Mouse (Mus musculus) T-helper 1 cell (primary cell): ENCODE measurements at regions not wholly inside any gene's neighbourhood (a gene's known extent, or its start where the extent isn't known, plus 50 kb on each side); places are given as distances from the start of the nearest gene placed in this dataset.

Experiments used
- in situ Hi-C: fragments of 300-600 bp; cut with MboI, MseI; formaldehyde crosslinking; loops from one replicate; pipeline ENCODE4 v1.15.1; 2025; ENCODE audit warnings: high pct_unique_total_duplicates

- in situ Hi-C loops: no loop called here
Measured at GRCm38 (mm10) chr10:91583204-91583603, 402.1 kb upstream of the Tmpo start.

DNA sequence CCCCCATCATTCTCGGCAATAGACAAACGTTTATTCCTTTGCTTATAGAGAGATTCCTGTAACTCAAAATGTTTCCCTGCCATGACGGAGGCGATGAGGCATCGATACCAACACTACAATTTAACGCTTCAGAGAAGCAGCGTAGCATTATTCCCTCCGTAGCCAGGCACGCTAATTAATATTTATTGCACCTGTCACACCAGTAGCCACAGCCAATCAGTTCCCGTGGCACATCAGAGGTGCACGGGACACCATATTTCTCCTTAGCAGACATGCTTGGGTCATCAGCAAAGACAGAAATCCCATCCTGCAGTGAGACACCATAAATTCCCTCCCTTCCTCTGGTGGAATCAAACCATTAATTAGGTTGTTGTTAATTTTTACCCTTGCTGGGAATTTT, 399.8 kb upstream of the Tmpo start:
- in situ Hi-C loops: no loop called here

DNA sequence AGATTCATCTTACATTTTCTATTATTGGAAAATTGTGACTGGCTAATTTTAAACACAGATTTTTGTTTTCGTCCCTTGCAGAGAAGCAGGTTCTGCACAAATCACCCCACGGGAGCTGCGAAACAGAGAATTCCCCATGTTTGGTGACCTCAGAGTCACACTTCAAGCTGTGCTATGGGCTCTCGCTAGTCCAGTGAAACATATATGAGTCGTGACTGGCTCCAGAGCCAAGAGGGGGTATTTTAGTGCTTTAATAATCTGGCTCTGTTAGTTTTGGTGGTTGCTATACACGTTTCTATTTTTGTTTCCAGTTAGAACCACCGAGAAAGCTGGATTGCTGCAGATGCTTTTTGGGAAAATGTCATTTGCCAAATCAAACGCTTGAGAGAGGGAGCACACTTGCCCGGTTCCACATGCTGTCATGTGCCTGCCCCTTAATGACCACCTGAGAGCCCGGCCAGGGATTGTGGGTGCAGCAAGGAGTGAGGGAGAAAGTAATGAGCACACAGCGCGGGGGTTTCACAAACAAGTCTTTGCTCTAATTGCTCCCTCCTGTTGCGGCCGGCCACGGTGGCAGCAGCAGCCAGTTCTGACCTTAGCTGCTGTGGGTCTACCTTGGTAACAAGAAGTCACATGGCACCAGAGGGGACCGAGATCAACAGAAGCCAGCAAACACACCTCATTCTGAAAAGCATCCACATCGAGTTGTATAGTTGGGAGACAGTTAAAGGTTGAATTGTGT, 394.4 kb upstream of the Tmpo start:
- in situ Hi-C loops: no loop called here

DNA sequence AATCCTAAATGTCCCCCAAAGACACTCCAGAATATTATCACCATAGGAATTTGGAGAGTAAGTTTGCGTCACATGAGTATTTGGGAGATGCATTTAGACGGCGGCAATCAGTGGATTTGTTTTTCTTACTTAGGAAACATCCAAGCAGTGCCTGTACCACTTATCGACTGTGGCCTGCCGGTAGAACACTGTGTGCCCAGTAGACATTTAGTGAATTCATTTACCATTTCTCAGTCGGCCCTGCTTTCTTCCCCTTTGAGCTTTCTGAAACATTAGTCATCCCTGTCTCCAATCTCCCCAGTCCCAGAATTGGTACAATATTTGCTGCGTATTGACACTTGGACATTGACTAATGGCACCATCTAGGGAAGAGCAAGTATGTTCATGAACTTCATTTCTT, 391.7 kb upstream of the Tmpo start:
- in situ Hi-C loops: no loop called here

- in situ Hi-C loops: no loop called here
Measured at GRCm38 (mm10) chr10:91569046-91569445, 387.9 kb upstream of the Tmpo start.

GRCm38 (mm10) chr10:91566116-91566774, 385.1 kb upstream of the Tmpo start:
- in situ Hi-C loops: no loop called here

GRCm38 (mm10) chr10:91559307-91559706, 378.2 kb upstream of the Tmpo start:
- in situ Hi-C loops: no loop called here

- in situ Hi-C loops: no loop called here
Measured at GRCm38 (mm10) chr10:91548071-91548470, 367.0 kb upstream of the Tmpo start.

DNA sequence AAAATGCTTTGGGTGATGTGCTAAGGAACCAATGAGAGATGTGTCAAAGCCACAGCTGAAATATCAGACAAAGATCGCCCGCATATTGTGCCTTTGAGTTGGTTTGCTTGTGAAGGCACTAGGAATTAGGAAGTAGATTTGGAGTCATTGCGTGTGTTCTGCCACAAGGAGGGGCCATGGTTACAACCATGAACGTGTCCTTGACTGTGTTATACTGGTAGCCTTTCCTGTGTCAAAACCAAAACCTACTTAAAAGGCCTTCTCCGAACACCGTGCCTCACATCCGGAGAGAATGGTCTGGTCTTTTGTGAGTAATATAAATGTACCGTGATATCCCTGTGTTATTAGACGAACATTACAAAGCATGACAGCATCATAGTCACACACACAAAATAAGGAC, 365.0 kb upstream of the Tmpo start:
- in situ Hi-C loops: no loop called here

- in situ Hi-C loops: no loop called here
Measured at GRCm38 (mm10) chr10:91545421-91545820, 364.3 kb upstream of the Tmpo start.

GRCm38 (mm10) chr10:91543167-91543918, 362.2 kb upstream of the Tmpo start:
- in situ Hi-C loops: no loop called here

DNA sequence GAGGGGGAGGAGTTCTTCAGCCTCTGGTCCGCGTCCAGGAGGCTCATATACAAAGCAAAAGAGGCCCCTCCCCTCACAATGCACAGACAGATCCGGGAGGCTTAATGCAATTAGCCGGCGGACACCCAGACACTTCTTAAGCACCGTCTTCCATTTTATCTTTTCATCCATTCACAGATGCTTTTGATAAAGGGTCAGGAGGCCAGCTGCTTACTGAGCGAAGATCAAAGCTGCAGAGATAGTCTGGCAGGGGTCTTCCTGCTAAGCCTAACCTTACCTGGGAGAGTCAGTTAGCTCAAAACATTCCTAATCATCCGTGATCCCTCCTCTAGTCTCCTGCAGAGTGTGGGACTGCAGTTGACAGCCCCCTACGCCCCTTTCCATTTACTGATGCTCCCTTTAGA, 361.1 kb upstream of the Tmpo start:
- in situ Hi-C loops: no loop called here

GRCm38 (mm10) chr10:91537241-91537640, 356.1 kb upstream of the Tmpo start:
- in situ Hi-C loops: no loop called here

DNA sequence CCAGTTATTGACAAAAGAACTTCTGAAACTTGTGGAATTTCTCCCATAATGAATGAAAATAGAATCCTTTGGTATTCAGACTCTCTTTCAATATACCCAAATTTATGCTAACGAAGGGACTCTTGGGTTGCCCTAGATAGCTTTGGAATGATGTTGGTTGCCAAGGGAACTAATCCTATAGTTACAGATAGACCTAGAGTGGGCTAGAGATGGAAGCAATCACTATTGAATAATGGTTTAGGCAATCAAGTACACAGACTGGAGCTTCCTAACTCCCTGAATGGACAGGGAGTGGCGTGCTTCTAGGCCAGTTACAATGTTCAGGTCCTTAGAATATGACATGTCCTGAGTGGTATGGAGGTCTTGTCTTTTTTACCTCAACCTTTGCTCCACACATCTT, 354.3 kb upstream of the Tmpo start:
- in situ Hi-C loops: no loop called here

- in situ Hi-C loops: no loop called here
Measured at GRCm38 (mm10) chr10:91528305-91528704, 347.2 kb upstream of the Tmpo start.

DNA sequence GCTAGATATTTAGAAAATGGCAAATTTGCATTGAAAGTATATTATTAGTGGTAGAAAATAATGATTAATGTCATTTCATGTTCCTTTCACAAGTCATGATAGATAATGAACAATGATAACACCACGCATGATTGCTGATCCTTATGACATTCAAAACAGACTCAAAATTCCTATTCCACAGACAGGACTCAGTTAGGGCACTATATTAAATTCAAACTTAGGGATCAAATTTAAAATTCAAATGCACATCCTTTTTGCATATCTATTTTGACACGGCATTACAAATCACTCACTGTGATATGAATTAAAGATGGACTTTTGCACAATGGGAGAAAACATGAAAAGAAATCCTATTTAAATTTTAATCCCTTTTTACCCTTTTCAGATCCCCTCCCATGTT, 340.1 kb upstream of the Tmpo start:
- in situ Hi-C loops: no loop called here

DNA sequence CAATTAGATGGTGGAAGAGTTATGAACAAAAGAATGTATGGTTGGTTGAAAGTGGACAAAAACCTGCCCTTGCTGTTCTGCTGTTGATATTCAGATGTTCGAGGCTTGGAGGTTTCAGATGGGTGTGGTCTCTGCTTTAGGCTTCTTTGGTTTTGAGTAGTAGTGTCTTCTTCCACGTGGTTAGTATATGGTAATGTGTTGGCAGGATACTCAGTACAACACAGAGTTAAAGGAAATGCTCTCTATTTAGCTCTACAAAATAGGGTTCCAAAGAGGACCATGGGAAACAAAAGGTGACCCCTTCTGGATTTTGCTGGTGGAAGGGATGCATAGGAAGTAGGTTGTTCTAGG, 333.9 kb upstream of the Tmpo start:
- in situ Hi-C loops: no loop called here

DNA sequence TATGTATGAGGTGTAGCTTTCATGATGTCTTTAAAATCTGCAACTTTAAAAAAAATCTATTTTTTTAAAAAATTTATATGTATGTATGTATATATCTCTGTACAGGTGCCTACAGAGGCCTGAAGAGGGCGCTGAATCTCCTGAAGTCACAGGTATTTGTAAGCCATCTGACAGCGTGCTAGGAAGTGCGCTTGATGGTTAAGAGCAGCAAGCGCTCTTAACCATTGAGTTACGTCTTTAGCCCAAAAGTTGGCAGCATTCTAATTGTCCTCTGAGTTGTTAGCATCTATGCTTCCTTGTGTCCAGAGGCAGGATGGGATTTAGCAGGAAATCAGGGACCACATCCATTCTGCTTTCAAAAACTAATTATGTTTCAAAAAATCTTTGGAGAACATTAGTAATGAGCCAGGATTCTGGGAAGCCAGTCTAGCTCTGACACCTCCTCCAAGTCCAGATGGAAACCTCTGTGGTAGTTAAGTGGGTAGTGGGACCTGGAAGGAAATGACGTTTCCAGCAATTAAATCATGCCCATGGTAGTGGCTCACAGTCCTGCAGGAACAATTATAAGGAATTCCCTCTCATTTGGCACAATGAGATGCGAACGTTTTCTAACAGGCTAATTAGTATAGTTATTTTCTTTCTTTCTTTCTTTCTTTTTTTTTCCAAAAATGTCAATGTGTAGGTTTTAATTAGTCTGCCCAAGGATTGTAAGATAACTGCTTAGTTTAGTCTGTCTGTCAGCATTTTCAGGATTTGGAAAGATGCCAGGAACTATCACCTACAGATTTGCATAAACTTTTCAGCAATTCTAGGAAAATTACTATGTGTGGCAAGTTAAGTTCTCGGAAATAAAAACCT, 333.3 kb upstream of the Tmpo start:
- in situ Hi-C loops: no loop called here

DNA sequence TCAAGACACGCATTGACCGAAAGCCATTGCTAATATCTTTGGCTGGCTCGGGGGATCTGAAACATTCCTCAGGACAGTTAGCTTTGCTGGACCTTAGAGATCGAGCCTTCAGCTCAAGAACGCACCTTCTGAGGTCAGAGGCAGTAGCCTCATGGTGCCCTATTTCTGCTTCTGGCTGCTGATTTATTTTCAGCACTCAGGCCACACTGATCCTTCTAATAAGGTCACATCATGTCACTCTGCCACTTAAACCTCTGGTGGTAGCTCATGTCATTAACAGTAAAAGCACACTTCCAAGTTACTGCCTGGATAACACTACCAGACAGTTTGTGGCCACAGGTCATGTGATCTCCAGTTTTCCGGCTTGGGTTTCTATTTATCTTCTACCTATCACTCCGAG, 325.9 kb upstream of the Tmpo start:
- in situ Hi-C loops: no loop called here

- in situ Hi-C loops: no loop called here
Measured at GRCm38 (mm10) chr10:91504891-91505290, 323.8 kb upstream of the Tmpo start.

GRCm38 (mm10) chr10:91498543-91498942, 317.4 kb upstream of the Tmpo start:
- in situ Hi-C loops: no loop called here

DNA sequence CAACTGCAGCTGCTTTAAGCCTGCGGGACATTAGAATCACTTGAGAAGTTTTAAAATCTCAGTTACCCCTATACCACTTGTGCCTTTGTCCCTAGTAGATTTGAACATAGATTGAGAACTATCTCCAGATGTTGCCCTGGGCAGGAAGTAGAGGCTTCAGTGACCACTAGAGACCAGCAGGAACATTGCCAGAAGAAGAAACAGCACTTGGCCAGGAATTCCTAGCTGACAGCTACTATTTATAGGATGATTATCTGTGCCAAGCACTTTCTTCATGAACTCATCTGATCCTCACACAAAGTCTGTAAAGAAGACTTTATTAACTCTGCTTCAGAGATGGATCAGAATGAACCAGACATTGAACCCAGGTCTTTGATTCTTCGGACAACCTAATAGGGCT, 283.6 kb upstream of the Tmpo start:
- in situ Hi-C loops: no loop called here
